Mouse (Mus musculus) stomach, embryonic 14.5 days (tissue): ENCODE data around the gene Iglon5. TPM values are rescaled to one million over a fixed set of nuclear protein-coding genes. Genes with fewer than 3 reads are reported as not detected.

Experiments used
- ATAC-seq: fragments of 200-750 bp; cut with Nextera tagmentation; 2 replicates; pipeline ENCODE4 v1.8.0; 2017; ENCODE audit warnings: low read depth, moderate TSS enrichment; ENCODE audit not compliant: insufficient number of reproducible peaks, insufficient read depth, low FRiP score
- H3K27ac ChIP-seq: fragments of 300-500 bp; sonication (generic); 2 replicates; pipeline ENCODE4 v1.5.1; 2014; ENCODE audit warnings: mild to moderate bottlenecking, low read length, moderate library complexity, mixed read lengths
- H3K27me3 ChIP-seq: fragments of 300-500 bp; sonication (generic); 2 replicates; pipeline ENCODE4 v1.6.1; 2014; ENCODE audit warnings: low read length, control low read depth, mixed read lengths; ENCODE audit not compliant: control insufficient read depth, insufficient read depth
- H3K36me3 ChIP-seq: fragments of 300-500 bp; sonication (generic); 2 replicates; pipeline ENCODE4 v1.6.1; 2014; ENCODE audit warnings: mild to moderate bottlenecking, control low read depth, low read length, moderate library complexity, mixed read lengths; ENCODE audit not compliant: control insufficient read depth, insufficient read depth
- H3K4me1 ChIP-seq: fragments of 300-500 bp; sonication (generic); 2 replicates; pipeline ENCODE4 v1.6.1; 2014; ENCODE audit warnings: low read length, control low read depth, mixed read lengths; ENCODE audit not compliant: control insufficient read depth, insufficient read depth
- H3K4me2 ChIP-seq: fragments of 300-500 bp; sonication (generic); replicated peaks from 2 replicates; pipeline ENCODE4 v1.6.1; 2014; ENCODE audit warnings: low read depth, low read length, control low read depth
- H3K4me3 ChIP-seq: fragments of 300-500 bp; sonication (generic); 2 replicates; pipeline ENCODE4 v1.5.1; 2014; ENCODE audit warnings: low read depth, low read length, control low read depth
- H3K9ac ChIP-seq: fragments of 300-500 bp; sonication (generic); replicated peaks from 2 replicates; pipeline ENCODE4 v1.6.1; 2014; ENCODE audit warnings: low read depth, mild to moderate bottlenecking, control low read depth, low read length, moderate library complexity, mixed read lengths
- H3K9me3 ChIP-seq: fragments of 300-500 bp; sonication (generic); 2 replicates; pipeline ENCODE4 v1.6.1; 2016; ENCODE audit warnings: low read depth, low read length, control low read depth; ENCODE audit not compliant: control insufficient read depth
- WGBS: fragments of 180-500 bp; shearing (Covaris S2); extraction: QIAGEN DNeasy Blood & Tissue Kit; methylation state at CpG from one replicate; pipeline ENCODE4 v1.1.7; 2014; 5-methylcytosine and 5-hydroxymethylcytosine counted together
- polyA plus RNA-seq: library from polyadenylated mRNA; unstranded; fragments of >200 nt; fragmentation: Nextera tagmentation; extraction: Ambion mirVana; gene quantifications from 2 replicates; pipeline ENCODE4 v1.2.1, GENCODE M21; 2014

Iglon5 gene
- polyA plus RNA-seq, 1 experiment from 2014 or later = 0.75 TPM

GRCm38 (mm10) chr7:43443126-43443916, 46.6 kb downstream of the Iglon5 start:
- H3K4me3 ChIP-seq = peak overlapping the region; percentile 53
- peak overlapping the region; percentile 92 for H3K4me2 ChIP-seq
- no peaks in the 10 kb centered on the region for H3K9me3 ChIP-seq
- H3K36me3 ChIP-seq = no peaks in the 10 kb centered on the region
- ATAC-seq = peak; percentile 89
- under 1% methylated on average over 36 of the region's 36 CpGs for WGBS
- H3K4me1 ChIP-seq = peaks cover 12% of the 10 kb centered on the region
- peak overlapping the region; percentile 48 for H3K9ac ChIP-seq
- no peaks in the 10 kb centered on the region for H3K27me3 ChIP-seq
- peak overlapping the region; percentile 95 for H3K27ac ChIP-seq

- Histone ChIP-seq H3K27me3 (no peaks in the 10 kb centered on the region), H3K4me3 (peak overlapping the region; percentile 53), H3K9me3 (no peaks in the 10 kb centered on the region), H3K36me3 (no peaks in the 10 kb centered on the region), H3K4me1 (peaks cover 12% of the 10 kb centered on the region), H3K27ac (peak overlapping the region; percentile 95), H3K9ac (peak overlapping the region; percentile 48), H3K4me2 (peak overlapping the region; percentile 92)
- no peak for ATAC-seq
- 8% methylated on average over 9 of the region's 9 CpGs for WGBS
Measured at GRCm38 (mm10) chr7:43442684-43443083, 47.2 kb downstream of the Iglon5 start.

- no peak overlapping the region for H3K4me2 ChIP-seq
- no peak overlapping the region for H3K4me3 ChIP-seq
- ATAC-seq = no peak
- WGBS = 81% methylated on average over 3 of the region's 3 CpGs
- no peaks in the 10 kb centered on the region for H3K36me3 ChIP-seq
- H3K4me1 ChIP-seq = peaks cover 12% of the 10 kb centered on the region
- H3K27me3 ChIP-seq = no peaks in the 10 kb centered on the region
- no peaks in the 10 kb centered on the region for H3K9me3 ChIP-seq
- no peak overlapping the region for H3K9ac ChIP-seq
- no peak overlapping the region for H3K27ac ChIP-seq
Measured at GRCm38 (mm10) chr7:43441071-43441470, 48.8 kb downstream of the Iglon5 start.

- no peak for ATAC-seq
- Histone ChIP-seq H3K9ac (no peak within 1 kb of the TSS), H3K27ac (no peak within 1 kb of the TSS), H3K4me2 (no peak within 1 kb of the TSS), H3K36me3 (no peaks in the 10 kb centered on the region), H3K27me3 (no peaks in the 10 kb centered on the region), H3K9me3 (no peaks in the 10 kb centered on the region), H3K4me1 (peaks cover 12% of the 10 kb centered on the region), H3K4me3 (no peak within 1 kb of the TSS)
- 79% methylated on average over 6 of the region's 6 CpGs for WGBS
Measured at GRCm38 (mm10) chr7:43440482-43440881, 49.4 kb downstream of the Iglon5 start, which contains the start of gene Cldnd2. TSS of gene Cldnd2 (plus strand) at chr7:43440782.

GRCm38 (mm10) chr7:43438611-43439010, 51.3 kb downstream of the Iglon5 start:
- no peaks in the 10 kb centered on the region for H3K27me3 ChIP-seq
- no peak overlapping the region for H3K9ac ChIP-seq
- H3K4me1 ChIP-seq = peaks cover 5% of the 10 kb centered on the region
- H3K36me3 ChIP-seq = no peaks in the 10 kb centered on the region
- ATAC-seq = no peak
- H3K27ac ChIP-seq = no peak overlapping the region
- H3K9me3 ChIP-seq = no peaks in the 10 kb centered on the region
- H3K4me3 ChIP-seq = no peak overlapping the region
- no peak overlapping the region for H3K4me2 ChIP-seq
- WGBS = 79% methylated on average over 4 of the region's 4 CpGs

GRCm38 (mm10) chr7:43436341-43437255, 53.3 kb downstream of the Iglon5 start, which contains the start of gene Nkg7:
TSS of gene Nkg7 (plus strand) at chr7:43437073.
- H3K4me2 ChIP-seq = no peak within 1 kb of the TSS
- 63% methylated on average over 10 of the region's 10 CpGs for WGBS

GRCm38 (mm10) chr7:43434676-43435075, 55.2 kb downstream of the Iglon5 start:
- 86% methylated on average over 5 of the region's 5 CpGs for WGBS

More at GRCm38 (mm10) chr7:43436341-43437255, 53.3 kb downstream of the Iglon5 start, which contains the start of gene Nkg7:
- Histone ChIP-seq H3K4me3 (no peak within 1 kb of the TSS), H3K27ac (no peak within 1 kb of the TSS), H3K9me3 (no peaks in the 10 kb centered on the region), H3K4me1 (no peaks in the 10 kb centered on the region), H3K27me3 (no peaks in the 10 kb centered on the region), H3K9ac (no peak within 1 kb of the TSS), H3K36me3 (no peaks in the 10 kb centered on the region)
- ATAC-seq = no peak; the same call in 1 of the 2 replicates

GRCm38 (mm10) chr7:43432891-43433290, 57.0 kb downstream of the Iglon5 start:
- no peak overlapping the region for H3K4me2 ChIP-seq
- H3K4me3 ChIP-seq = no peak overlapping the region
- H3K9ac ChIP-seq = no peak overlapping the region
- H3K36me3 ChIP-seq = no peaks in the 10 kb centered on the region
- no peaks in the 10 kb centered on the region for H3K9me3 ChIP-seq
- ATAC-seq = no peak
- no peaks in the 10 kb centered on the region for H3K27me3 ChIP-seq
- H3K4me1 ChIP-seq = no peaks in the 10 kb centered on the region
- no peak overlapping the region for H3K27ac ChIP-seq
- 63% methylated on average over 4 of the region's 4 CpGs for WGBS

More at GRCm38 (mm10) chr7:43434676-43435075, 55.2 kb downstream of the Iglon5 start:
- Histone ChIP-seq H3K4me3 (no peak overlapping the region), H3K4me2 (no peak overlapping the region), H3K9ac (no peak overlapping the region), H3K9me3 (no peaks in the 10 kb centered on the region), H3K4me1 (no peaks in the 10 kb centered on the region), H3K27me3 (no peaks in the 10 kb centered on the region), H3K27ac (no peak overlapping the region), H3K36me3 (no peaks in the 10 kb centered on the region)
- ATAC-seq = no peak
